Mouse (Mus musculus): ENCODE data around the gene Slc25a30. TPM values are rescaled to one million over a fixed set of nuclear protein-coding genes. Genes with fewer than 3 reads are reported as not detected.
"Not testable (repeated sequence)": the region's sequence is repeated elsewhere in the genome, so short reads cannot be mapped to it uniquely, and the experiment has no call there.

Gene Slc25a30
- polyA plus RNA-seq, 1 experiment, result 13.0 TPM

GRCm38 (mm10) chr14:75786424-75786867 is 391 bp downstream of the Slc25a30 start:
- TF ChIP-seq POLR2A (IDR thresholded peaks at IDR 0.05; ENCODE audit: insufficient read length, low read depth) (no peak), REST (IDR thresholded peaks at IDR 0.05; ENCODE audit: insufficient read depth, insufficient read length) (no peak), MYOD1 (IDR thresholded peaks at IDR 0.05; ENCODE audit: control insufficient read depth in 1 of 3, insufficient read length in 2 of 3, low read depth in 2 of 3) (no peak), TCF3 (IDR thresholded peaks at IDR 0.05; ENCODE audit: insufficient read length, low read depth) (no peak), POLR2AphosphoS2 (IDR thresholded peaks at IDR 0.05; ENCODE audit: insufficient read length, low read depth) (no peak)
- Histone ChIP-seq H3K4me2 (ENCODE audit: low read depth) (peak overlapping the region; percentile 78), H3K79me2 (ENCODE audit: control insufficient read depth, insufficient read depth) (peaks cover 34% of the 10 kb centered on the region), H3K27me3 (ENCODE audit: control insufficient read depth, insufficient read depth, insufficient read length) (no peaks in the 10 kb centered on the region), H3ac (ENCODE audit: control insufficient read depth, insufficient read length) (peak overlapping the region; percentile 26), H3K4me3 (peak overlapping the region; percentile 48), H3K36me3 (ENCODE audit: control insufficient read depth, insufficient read depth) (peaks cover 9% of the 10 kb centered on the region)

- Histone ChIP-seq H3K4me3 (no peak overlapping the region), H3K27me3 (ENCODE audit: control insufficient read depth, insufficient read depth, insufficient read length) (no peaks in the 10 kb centered on the region), H3K36me3 (ENCODE audit: control insufficient read depth, insufficient read depth) (peaks cover 27% of the 10 kb centered on the region), H3K79me2 (ENCODE audit: control insufficient read depth, insufficient read depth) (peaks cover 69% of the 10 kb centered on the region), H3ac (ENCODE audit: control insufficient read depth, insufficient read length) (no peak overlapping the region), H3K4me2 (ENCODE audit: low read depth) (no peak overlapping the region)
- no peak for TF ChIP-seq MAX (IDR thresholded peaks at IDR 0.05; ENCODE audit: low read depth)
- no peak for TF ChIP-seq POLR2AphosphoS2 (IDR thresholded peaks at IDR 0.05; ENCODE audit: insufficient read length, low read depth)
- TF ChIP-seq MYOD1 (IDR thresholded peaks at IDR 0.05; ENCODE audit: control insufficient read depth in 1 of 3, insufficient read length in 2 of 3, low read depth in 2 of 3), result no peak
- no peak for TF ChIP-seq TCF3 (IDR thresholded peaks at IDR 0.05; ENCODE audit: insufficient read length, low read depth)
- TF ChIP-seq CEBPB (IDR thresholded peaks at IDR 0.05; ENCODE audit: insufficient read depth, poor library complexity, severe bottlenecking), result no peak
- TF ChIP-seq REST (IDR thresholded peaks at IDR 0.05; ENCODE audit: insufficient read depth, insufficient read length), result no peak
- TF ChIP-seq USF1 (IDR thresholded peaks at IDR 0.05; ENCODE audit: low read depth), result no peak
- no peak for TF ChIP-seq TCF12 (IDR thresholded peaks at IDR 0.05; ENCODE audit: insufficient read depth, poor library complexity, severe bottlenecking)
- no peak for TF ChIP-seq POLR2A (IDR thresholded peaks at IDR 0.05; ENCODE audit: insufficient read length, low read depth)
- no peak for TF ChIP-seq E2F4 (IDR thresholded peaks at IDR 0.05; ENCODE audit: insufficient read depth)
- TF ChIP-seq SRF (IDR thresholded peaks at IDR 0.05; ENCODE audit: control insufficient read depth, insufficient read length, low read depth), result no peak
- no peak for TF ChIP-seq MYOG (IDR thresholded peaks at IDR 0.05; ENCODE audit: control insufficient read depth in 1 of 3, insufficient read depth in 1 of 3, insufficient read length in 2 of 3, low read depth in 2 of 3)
Observed at GRCm38 (mm10) chr14:75779913-75780312, 6.9 kb downstream of the Slc25a30 start.

- Histone ChIP-seq H3K4me3 (no peak overlapping the region), H3K79me2 (ENCODE audit: control insufficient read depth, insufficient read depth) (peaks cover 47% of the 10 kb centered on the region), H3ac (ENCODE audit: control insufficient read depth, insufficient read length) (no peak overlapping the region), H3K36me3 (ENCODE audit: control insufficient read depth, insufficient read depth) (peaks cover 26% of the 10 kb centered on the region), H3K27me3 (ENCODE audit: control insufficient read depth, insufficient read depth, insufficient read length) (no peaks in the 10 kb centered on the region), H3K4me2 (ENCODE audit: low read depth) (no peak overlapping the region)
- no peak for TF ChIP-seq E2F4 (IDR thresholded peaks at IDR 0.05; ENCODE audit: insufficient read depth)
- no peak for TF ChIP-seq TCF12 (IDR thresholded peaks at IDR 0.05; ENCODE audit: insufficient read depth, poor library complexity, severe bottlenecking)
- no peak for TF ChIP-seq USF1 (IDR thresholded peaks at IDR 0.05; ENCODE audit: low read depth)
- TF ChIP-seq REST (IDR thresholded peaks at IDR 0.05; ENCODE audit: insufficient read depth, insufficient read length), result no peak
- no peak for TF ChIP-seq POLR2AphosphoS2 (IDR thresholded peaks at IDR 0.05; ENCODE audit: insufficient read length, low read depth)
- TF ChIP-seq MAX (IDR thresholded peaks at IDR 0.05; ENCODE audit: low read depth), result no peak
- TF ChIP-seq MYOD1 (IDR thresholded peaks at IDR 0.05; ENCODE audit: control insufficient read depth in 1 of 3, insufficient read length in 2 of 3, low read depth in 2 of 3), result no peak
- no peak for TF ChIP-seq TCF3 (IDR thresholded peaks at IDR 0.05; ENCODE audit: insufficient read length, low read depth)
- no peak for TF ChIP-seq SRF (IDR thresholded peaks at IDR 0.05; ENCODE audit: control insufficient read depth, insufficient read length, low read depth)
- TF ChIP-seq POLR2A (IDR thresholded peaks at IDR 0.05; ENCODE audit: insufficient read length, low read depth), result no peak
- TF ChIP-seq CEBPB (IDR thresholded peaks at IDR 0.05; ENCODE audit: insufficient read depth, poor library complexity, severe bottlenecking), result no peak
- TF ChIP-seq MYOG (IDR thresholded peaks at IDR 0.05; ENCODE audit: control insufficient read depth in 1 of 3, insufficient read depth in 1 of 3, insufficient read length in 2 of 3, low read depth in 2 of 3), result no peak
Observed at GRCm38 (mm10) chr14:75776637-75777036, 10.2 kb downstream of the Slc25a30 start.

- H3K36me3 ChIP-seq (ENCODE audit: control insufficient read depth, insufficient read depth), result peaks cover 23% of the 10 kb centered on the region
- no peak overlapping the region for H3K4me3 ChIP-seq
- H3K79me2 ChIP-seq (ENCODE audit: control insufficient read depth, insufficient read depth), result peaks cover 20% of the 10 kb centered on the region
- no peak overlapping the region for H3ac ChIP-seq (ENCODE audit: control insufficient read depth, insufficient read length)
- no peaks in the 10 kb centered on the region for H3K27me3 ChIP-seq (ENCODE audit: control insufficient read depth, insufficient read depth, insufficient read length)
- H3K4me2 ChIP-seq (ENCODE audit: low read depth), result no peak overlapping the region
- TF ChIP-seq MAX (IDR thresholded peaks at IDR 0.05; ENCODE audit: low read depth) (no peak), E2F4 (IDR thresholded peaks at IDR 0.05; ENCODE audit: insufficient read depth) (no peak), SRF (IDR thresholded peaks at IDR 0.05; ENCODE audit: control insufficient read depth, insufficient read length, low read depth) (no peak), MYOD1 (IDR thresholded peaks at IDR 0.05; ENCODE audit: control insufficient read depth in 1 of 3, insufficient read length in 2 of 3, low read depth in 2 of 3) (no peak), TCF3 (IDR thresholded peaks at IDR 0.05; ENCODE audit: insufficient read length, low read depth) (no peak), USF1 (IDR thresholded peaks at IDR 0.05; ENCODE audit: low read depth) (no peak), REST (IDR thresholded peaks at IDR 0.05; ENCODE audit: insufficient read depth, insufficient read length) (no peak), TCF12 (IDR thresholded peaks at IDR 0.05; ENCODE audit: insufficient read depth, poor library complexity, severe bottlenecking) (no peak), CEBPB (IDR thresholded peaks at IDR 0.05; ENCODE audit: insufficient read depth, poor library complexity, severe bottlenecking) (no peak), MYOG (IDR thresholded peaks at IDR 0.05; ENCODE audit: control insufficient read depth in 1 of 3, insufficient read depth in 1 of 3, insufficient read length in 2 of 3, low read depth in 2 of 3) (no peak), POLR2A (IDR thresholded peaks at IDR 0.05; ENCODE audit: insufficient read length, low read depth) (no peak), POLR2AphosphoS2 (IDR thresholded peaks at IDR 0.05; ENCODE audit: insufficient read length, low read depth) (no peak)
Observed at GRCm38 (mm10) chr14:75773431-75773830, 13.4 kb downstream of the Slc25a30 start.

GRCm38 (mm10) chr14:75772407-75772806 is 14.4 kb downstream of the Slc25a30 start:
- not testable (repeated sequence) for H3K27me3 ChIP-seq (ENCODE audit: control insufficient read depth, insufficient read depth, insufficient read length); H3K4me3 ChIP-seq; H3K4me2 ChIP-seq (ENCODE audit: low read depth); H3ac ChIP-seq (ENCODE audit: control insufficient read depth, insufficient read length)
- Histone ChIP-seq H3K36me3 (ENCODE audit: control insufficient read depth, insufficient read depth) (peaks cover 17% of the 10 kb centered on the region), H3K79me2 (ENCODE audit: control insufficient read depth, insufficient read depth) (peaks cover 12% of the 10 kb centered on the region)

All from myocyte (in vitro differentiated cells).